Mouse (Mus musculus): ENCODE measurements around the gene Vmn2r1. TPM values are rescaled to one million over a fixed set of nuclear protein-coding genes. Genes with fewer than 3 reads are reported as not detected.

Vmn2r1 gene
- not detected in 2 replicates for polyA plus RNA-seq (2012; rRNA removed)

- Histone ChIP-seq H3K36me3 (ENCODE audit: control insufficient read depth, insufficient read depth, low read length) (no peaks in the 10 kb centered on the region), H3K27me3 (ENCODE audit: control insufficient read depth, insufficient read depth, low read length) (no peaks in the 10 kb centered on the region), H3K27ac (ENCODE audit: insufficient read depth, low read length) (no peak within 1 kb of the TSS), H3K4me1 (ENCODE audit: control insufficient read depth, insufficient read depth, insufficient read length) (no peaks in the 10 kb centered on the region), H3K4me3 (ENCODE audit: extremely low read depth, insufficient read depth, insufficient read length) (no peak within 1 kb of the TSS)
- 79% methylated on average over 4 of the region's 4 CpGs for WGBS
- TF ChIP-seq POLR2A (IDR thresholded peaks at IDR 0.05; ENCODE audit: low read depth, low read length) (no peak), CTCF (IDR thresholded peaks at IDR 0.05; ENCODE audit: extremely low read depth, insufficient read depth, insufficient read length, insufficient replicate concordance) (no peak)
- DNase-seq (ENCODE audit: low read depth in 1 of 2, low spot score in 2 of 2): no peak
Observed at GRCm38 (mm10) chr3:64081247-64081646, at the start of gene Vmn2r1. TSS of gene Vmn2r1 (plus strand) at chr3:64081547.

- 87% methylated on average over 7 of the region's 7 CpGs for WGBS
- no peaks in the 10 kb centered on the region for H3K36me3 ChIP-seq (ENCODE audit: control insufficient read depth, insufficient read depth, low read length)
- DNase-seq (ENCODE audit: low read depth in 1 of 2, low spot score in 2 of 2): no peak
- no peak overlapping the region for H3K27ac ChIP-seq (ENCODE audit: insufficient read depth, low read length)
- H3K4me3 ChIP-seq (ENCODE audit: extremely low read depth, insufficient read depth, insufficient read length): no peak overlapping the region
- TF ChIP-seq CTCF (IDR thresholded peaks at IDR 0.05; ENCODE audit: extremely low read depth, insufficient read depth, insufficient read length, insufficient replicate concordance): no peak
- TF ChIP-seq POLR2A (IDR thresholded peaks at IDR 0.05; ENCODE audit: low read depth, low read length): no peak
- no peaks in the 10 kb centered on the region for H3K27me3 ChIP-seq (ENCODE audit: control insufficient read depth, insufficient read depth, low read length)
- H3K4me1 ChIP-seq (ENCODE audit: control insufficient read depth, insufficient read depth, insufficient read length): no peaks in the 10 kb centered on the region
Observed at GRCm38 (mm10) chr3:64038136-64038841, 43.1 kb upstream of the Vmn2r1 start.

- peak; percentile 45; the same call in 1 of the 2 replicates for TF ChIP-seq CTCF (IDR thresholded peaks at IDR 0.05; ENCODE audit: extremely low read depth, insufficient read depth, insufficient read length, insufficient replicate concordance)
- no peak for TF ChIP-seq POLR2A (IDR thresholded peaks at IDR 0.05; ENCODE audit: low read depth, low read length)
Observed at GRCm38 (mm10) chr3:64039818-64040784, 41.2 kb upstream of the Vmn2r1 start.

GRCm38 (mm10) chr3:64112707-64113106 lies 31.4 kb downstream of the Vmn2r1 start:
- 76% methylated on average over 1 of the region's 1 CpGs for WGBS
- H3K36me3 ChIP-seq (ENCODE audit: control insufficient read depth, insufficient read depth, low read length): no peaks in the 10 kb centered on the region
- no peak overlapping the region for H3K27ac ChIP-seq (ENCODE audit: insufficient read depth, low read length)
- H3K4me3 ChIP-seq (ENCODE audit: extremely low read depth, insufficient read depth, insufficient read length): no peak overlapping the region
- no peaks in the 10 kb centered on the region for H3K4me1 ChIP-seq (ENCODE audit: control insufficient read depth, insufficient read depth, insufficient read length)
- DNase-seq (ENCODE audit: low read depth in 1 of 2, low spot score in 2 of 2): no peak
- H3K27me3 ChIP-seq (ENCODE audit: control insufficient read depth, insufficient read depth, low read length): no peaks in the 10 kb centered on the region
- TF ChIP-seq CTCF (IDR thresholded peaks at IDR 0.05; ENCODE audit: extremely low read depth, insufficient read depth, insufficient read length, insufficient replicate concordance) (no peak), POLR2A (IDR thresholded peaks at IDR 0.05; ENCODE audit: low read depth, low read length) (no peak)

More at GRCm38 (mm10) chr3:64039818-64040784, 41.2 kb upstream of the Vmn2r1 start:
- WGBS: 38% methylated on average over 25 of the region's 25 CpGs
- H3K4me3 ChIP-seq (ENCODE audit: extremely low read depth, insufficient read depth, insufficient read length): peak overlapping the region; percentile 9; the same call in 1 of the 2 replicates
- peak; percentile 2 to 62 for DNase-seq (ENCODE audit: low read depth in 1 of 2, low spot score in 2 of 2)
- H3K27me3 ChIP-seq (ENCODE audit: control insufficient read depth, insufficient read depth, low read length): no peaks in the 10 kb centered on the region
- H3K27ac ChIP-seq (ENCODE audit: insufficient read depth, low read length): no peak overlapping the region
- H3K4me1 ChIP-seq (ENCODE audit: control insufficient read depth, insufficient read depth, insufficient read length): no peaks in the 10 kb centered on the region
- no peaks in the 10 kb centered on the region for H3K36me3 ChIP-seq (ENCODE audit: control insufficient read depth, insufficient read depth, low read length)

- 83% methylated on average over 11 of the region's 11 CpGs for WGBS
- Histone ChIP-seq H3K27me3 (ENCODE audit: control insufficient read depth, insufficient read depth, low read length) (no peaks in the 10 kb centered on the region), H3K36me3 (ENCODE audit: control insufficient read depth, insufficient read depth, low read length) (no peaks in the 10 kb centered on the region), H3K4me1 (ENCODE audit: control insufficient read depth, insufficient read depth, insufficient read length) (no peaks in the 10 kb centered on the region), H3K27ac (ENCODE audit: insufficient read depth, low read length) (no peak overlapping the region), H3K4me3 (ENCODE audit: extremely low read depth, insufficient read depth, insufficient read length) (no peak overlapping the region; the same call in 1 of the 2 replicates)
- DNase-seq (ENCODE audit: low read depth in 1 of 2, low spot score in 2 of 2): no peak
- TF ChIP-seq POLR2A (IDR thresholded peaks at IDR 0.05; ENCODE audit: low read depth, low read length) (no peak), CTCF (IDR thresholded peaks at IDR 0.05; ENCODE audit: extremely low read depth, insufficient read depth, insufficient read length, insufficient replicate concordance) (no peak)
Observed at GRCm38 (mm10) chr3:64113352-64114046, 32.2 kb downstream of the Vmn2r1 start.

GRCm38 (mm10) chr3:64141878-64142508 lies 60.6 kb downstream of the Vmn2r1 start, which contains the start of gene Vmn2r2:
TSS of gene Vmn2r2 (minus strand) at chr3:64141928.
- no peak for TF ChIP-seq CTCF (IDR thresholded peaks at IDR 0.05; ENCODE audit: extremely low read depth, insufficient read depth, insufficient read length, insufficient replicate concordance)
- no peak for TF ChIP-seq POLR2A (IDR thresholded peaks at IDR 0.05; ENCODE audit: low read depth, low read length)
- no peaks in the 10 kb centered on the region for H3K36me3 ChIP-seq (ENCODE audit: control insufficient read depth, insufficient read depth, low read length)
- no peak within 1 kb of the TSS for H3K4me3 ChIP-seq (ENCODE audit: extremely low read depth, insufficient read depth, insufficient read length)
- no peak within 1 kb of the TSS for H3K27ac ChIP-seq (ENCODE audit: insufficient read depth, low read length)
- 83% methylated on average over 2 of the region's 2 CpGs for WGBS
- no peaks in the 10 kb centered on the region for H3K4me1 ChIP-seq (ENCODE audit: control insufficient read depth, insufficient read depth, insufficient read length)
- no peak for DNase-seq (ENCODE audit: low read depth in 1 of 2, low spot score in 2 of 2)
- H3K27me3 ChIP-seq (ENCODE audit: control insufficient read depth, insufficient read depth, low read length): no peaks in the 10 kb centered on the region

Other genes starting within 250 kb of the Vmn2r1 start
- 0.02 TPM in 1 of 2 replicates, not detected in the other for gene Plch1, start 182.1 kb upstream of the Vmn2r1 start, polyA plus RNA-seq (2012; rRNA removed)
- gene E130311K13Rik, start 152.1 kb upstream of the Vmn2r1 start, polyA plus RNA-seq (2012; rRNA removed): 1.6 and 2.3 TPM in 2 replicates
- 6.5 and 9.3 TPM in 2 replicates for gene Slc33a1, start 116.8 kb upstream of the Vmn2r1 start, polyA plus RNA-seq (2012; rRNA removed)
- gene Gmps, start 105.4 kb upstream of the Vmn2r1 start, polyA plus RNA-seq (2012; rRNA removed): 1.4 TPM in 2 replicates
- not detected in 2 replicates for gene Vmn2r2, start 60.4 kb downstream of the Vmn2r1 start, polyA plus RNA-seq (2012; rRNA removed)
- not detected in 2 replicates for gene Vmn2r3, start 208.2 kb downstream of the Vmn2r1 start, polyA plus RNA-seq (2012; rRNA removed)